Mouse (Mus musculus): Measurements from ENCODE around the gene Ptgir.

- TF ChIP-seq CTCF (IDR thresholded peaks at IDR 0.05; ENCODE audit: control insufficient read depth, insufficient read depth, insufficient read length): no peak
- no peak for TF ChIP-seq MYOD1 (IDR thresholded peaks at IDR 0.05; ENCODE audit: control insufficient read depth, insufficient read length, low read depth)
- TF ChIP-seq FOSL1 (IDR thresholded peaks at IDR 0.05; ENCODE audit: insufficient read depth, low read length, poor library complexity, severe bottlenecking): no peak
- TF ChIP-seq USF1 (IDR thresholded peaks at IDR 0.05; ENCODE audit: low read depth): no peak
Measured at GRCm38 (mm10) chr7:16873392-16873791, 32.9 kb upstream of the Ptgir start.

Measured in C2C12 (cell line).